13 mouse cellular contexts compared by ENCODE assay signal in genomic region chr7:143415070-143415469, GRCm38 (mm10). TPM values are rescaled to one million over a fixed set of nuclear protein-coding genes. Genes with fewer than 3 reads are reported as not detected.
DNase-seq lines count a peak whose midpoint lies in the region; ATAC-seq and TF ChIP-seq lines count a peak whose summit lies in the region.
"Had no signal": no experiment of that assay in that cellular context is flagged by ENCODE, and none has a peak within 500 bp of the region (broad histone marks: within the 10 kb centered on the region; RNA-seq: fewer than 3 reads in every experiment).

No protein-coding gene starts in this region.

- 25% methylated on average over 4 of the region's 4 CpGs for WGBS in kidney, embryonic 14.5 days
- 64% methylated on average over 4 of the region's 4 CpGs for WGBS in kidney, adult 2 months
- 30% methylated on average over 4 of the region's 4 CpGs for WGBS in intestine, embryonic 15.5 days
- WGBS in cerebellum, adult 2 months = 78% methylated on average over 4 of the region's 4 CpGs

- H3K36me3 ChIP-seq in kidney, embryonic 14.5 days (ENCODE audit: control insufficient read depth, insufficient read depth, low read length) = no peaks in the 10 kb centered on the region
- H3K36me3 ChIP-seq in kidney, adult 2 months (ENCODE audit: control insufficient read depth, insufficient read depth, low read length) = no peaks in the 10 kb centered on the region
- no peaks in the 10 kb centered on the region for H3K36me3 ChIP-seq in intestine, embryonic 15.5 days
- H3K36me3 ChIP-seq: heart, embryonic 12.5 days; neural tube, embryonic 15.5 days had no signal

- H3K9ac ChIP-seq in kidney, embryonic 14.5 days (ENCODE audit: low read depth, low read length) = no peak overlapping the region
- no peak overlapping the region for H3K9ac ChIP-seq in intestine, embryonic 15.5 days
- H3K9ac ChIP-seq: heart, embryonic 12.5 days; neural tube, embryonic 15.5 days had no signal

- DNase-seq in embryo, embryonic 10 days (ENCODE audit: low spot score) = peak; percentile 39
- no peak for DNase-seq in embryo, embryonic 9.5 days (ENCODE audit: extremely low spot score)
- no peak for DNase-seq in kidney, adult 2 months
- peak; percentile 79 for DNase-seq in thymus, postnatal 14 days
- DNase-seq in cerebellum, postnatal 10 days = no peak
- no peak for DNase-seq in cerebellum, adult 2 months
- DNase-seq: cerebellum, adult 8-10 months; right cerebral cortex, postnatal 14 days had no signal

- H3K4me2 ChIP-seq in kidney, embryonic 14.5 days (replicated peaks; ENCODE audit: low read depth, low read length) = no peak overlapping the region
- no peak overlapping the region for H3K4me2 ChIP-seq in intestine, embryonic 15.5 days (replicated peaks)
- H3K4me2 ChIP-seq: heart, embryonic 12.5 days; neural tube, embryonic 15.5 days had no signal

- H3K27ac ChIP-seq in kidney, embryonic 14.5 days (ENCODE audit: low read depth, low read length) = no peak overlapping the region
- H3K27ac ChIP-seq in kidney, adult 2 months (ENCODE audit: insufficient read depth, low read depth, low read length) = no peak overlapping the region
- H3K27ac ChIP-seq in intestine, embryonic 15.5 days = no peak overlapping the region
- no peak overlapping the region for H3K27ac ChIP-seq in cerebellum, adult 2 months (ENCODE audit: insufficient read depth, low read length)
- H3K27ac ChIP-seq: neural tube, embryonic 15.5 days had no signal

- no peak overlapping the region for H3K4me3 ChIP-seq in kidney, embryonic 14.5 days (ENCODE audit: low read length)
- H3K4me3 ChIP-seq in kidney, adult 2 months (ENCODE audit: insufficient read depth, low read depth, low read length) = no peak overlapping the region
- H3K4me3 ChIP-seq in intestine, embryonic 15.5 days (replicated peaks) = no peak overlapping the region
- no peak overlapping the region for H3K4me3 ChIP-seq in cerebellum, adult 2 months (replicated peaks; ENCODE audit: insufficient read depth, low read depth, low read length)
- H3K4me3 ChIP-seq: erythroblast, embryonic 14.5 days; heart, embryonic 12.5 days; neural tube, embryonic 15.5 days had no signal

- no peaks in the 10 kb centered on the region for H3K4me1 ChIP-seq in kidney, embryonic 14.5 days (ENCODE audit: control insufficient read depth, insufficient read depth, low read length)
- no peaks in the 10 kb centered on the region for H3K4me1 ChIP-seq in kidney, adult 2 months (ENCODE audit: control insufficient read depth, insufficient read depth, low read length)
- peaks cover 32% of the 10 kb centered on the region for H3K4me1 ChIP-seq in intestine, embryonic 15.5 days (replicated peaks)
- H3K4me1 ChIP-seq in cerebellum, adult 2 months (ENCODE audit: control insufficient read depth, insufficient read depth, low read length) = no peaks in the 10 kb centered on the region
- H3K4me1 ChIP-seq: neural tube, embryonic 15.5 days had no signal

- no peak for TF ChIP-seq CTCF in kidney, adult 2 months (conservative IDR thresholded peaks at IDR 0.05; ENCODE audit: insufficient read depth, insufficient read length, low read depth, low read length)
- TF ChIP-seq CTCF in cerebellum, adult 2 months (IDR thresholded peaks at IDR 0.05; ENCODE audit: borderline replicate concordance, insufficient read depth, low read depth, low read length) = no peak

- H3K9me3 ChIP-seq in kidney, embryonic 14.5 days (ENCODE audit: control insufficient read depth, low read length) = no peaks in the 10 kb centered on the region
- no peaks in the 10 kb centered on the region for H3K9me3 ChIP-seq in intestine, embryonic 15.5 days
- H3K9me3 ChIP-seq: heart, embryonic 12.5 days; neural tube, embryonic 15.5 days had no signal

- no peaks in the 10 kb centered on the region for H3K27me3 ChIP-seq in kidney, embryonic 14.5 days (ENCODE audit: control insufficient read depth, insufficient read depth, low read length)
- H3K27me3 ChIP-seq in kidney, adult 2 months (replicated peaks; ENCODE audit: control insufficient read depth, insufficient read depth, low read length) = no peaks in the 10 kb centered on the region
- H3K27me3 ChIP-seq in intestine, embryonic 15.5 days (replicated peaks) = no peaks in the 10 kb centered on the region
- H3K27me3 ChIP-seq in cerebellum, adult 2 months (ENCODE audit: control insufficient read depth, insufficient read depth, low read length) = no peaks in the 10 kb centered on the region; the same call in 1 of the 2 replicates
- H3K27me3 ChIP-seq: heart, embryonic 12.5 days; neural tube, embryonic 15.5 days had no signal

- ATAC-seq in kidney, embryonic 14.5 days (ENCODE audit: low FRiP score, low TSS enrichment) = 0 out of 2 replicates have a peak, but pooled peaks have one; percentile 26
- ATAC-seq in intestine, embryonic 15.5 days = 0 out of 2 replicates have a peak, but pooled peaks have one; percentile 22

- no peak for TF ChIP-seq POLR2A in kidney, adult 2 months (IDR thresholded peaks at IDR 0.05; ENCODE audit: low read depth, low read length)
- TF ChIP-seq POLR2A in cerebellum, adult 2 months (IDR thresholded peaks at IDR 0.05; ENCODE audit: borderline replicate concordance, insufficient read depth, low read length) = no peak

RNA-seq across cellular contexts. Expression of gene Cdkn1c, which starts 45.8 kb away (rescaled TPM):
- polyA plus RNA-seq in kidney, embryonic 14.5 days (2014; fragmentation: Nextera tagmentation; extraction: Ambion mirVana) = 1,196 and 1,506 TPM in 2 replicates
- 30.8 and 31.0 TPM in 2 replicates for polyA plus RNA-seq in kidney, adult 2 months (2012; rRNA removed)
- polyA plus RNA-seq in intestine, embryonic 15.5 days (2015; fragmentation: Nextera tagmentation; extraction: Ambion mirVana) = 672 and 702 TPM in 2 replicates
- polyA plus RNA-seq in cerebellum, adult 2 months (2012; rRNA removed) = 8.2 and 12.4 TPM in 2 replicates

RNA-seq across cellular contexts. Expression of gene Slc22a18, which starts 58.5 kb away (rescaled TPM):
- polyA plus RNA-seq in kidney, embryonic 14.5 days (2014; fragmentation: Nextera tagmentation; extraction: Ambion mirVana) = 4.4 and 4.7 TPM in 2 replicates
- polyA plus RNA-seq in kidney, adult 2 months (2012; rRNA removed) = 1,125 and 1,412 TPM in 2 replicates
- 11.4 and 13.4 TPM in 2 replicates for polyA plus RNA-seq in intestine, embryonic 15.5 days (2015; fragmentation: Nextera tagmentation; extraction: Ambion mirVana)
- polyA plus RNA-seq in cerebellum, adult 2 months (2012; rRNA removed) = 0.87 and 0.90 TPM in 2 replicates
- polyA plus RNA-seq: erythroblast, embryonic 14.5 days had no signal

Comparison
In these comparisons a context has a peak if more than half of its experiments do, and no peak if none do; other contexts are left out.
1. DNase-seq: peak in embryo, embryonic 10 days (single experiment) and thymus, postnatal 14 days (single experiment); none in embryo, embryonic 9.5 days (single experiment), kidney, adult 2 months (single experiment), cerebellum, postnatal 10 days (0 of 2) and cerebellum, adult 2 months (0 of 2).
2. RNA of gene Cdkn1c, which starts 45.8 kb away (polyA plus RNA-seq): 1,196 to 1,506 TPM in kidney, embryonic 14.5 days and 672 to 702 TPM in intestine, embryonic 15.5 days; 30.8 to 31.0 TPM in kidney, adult 2 months and 8.2 to 12.4 TPM in cerebellum, adult 2 months; every median in the first group is over 10 times any median in the second.
3. RNA of gene Slc22a18, which starts 58.5 kb away (polyA plus RNA-seq): 1,125 to 1,412 TPM in kidney, adult 2 months; 11.4 to 13.4 TPM in intestine, embryonic 15.5 days, 4.4 to 4.7 TPM in kidney, embryonic 14.5 days and 0.87 to 0.90 TPM in cerebellum, adult 2 months; every median in the first group is over 10 times any median in the second.